Mouse (Mus musculus) CH12.LX (cell line): ENCODE results near the gene Amt. TPM values are rescaled to one million over a fixed set of nuclear protein-coding genes. Genes with fewer than 3 reads are reported as not detected.

Source experiments
- DNase-seq: peaks from one replicate; pipeline ENCODE4 v3.0.0-alpha.2; 2013; ENCODE audit errors: extremely low read depth
- H3K27ac ChIP-seq: 2 replicates; pipeline ENCODE4 v1.5.1; 2012; ENCODE audit warnings: low read depth, mild to moderate bottlenecking, control low read depth, moderate library complexity; ENCODE audit not compliant: insufficient read depth
- H3K27me3 ChIP-seq: replicated peaks from 2 replicates; pipeline ENCODE3; 2012; ENCODE audit warnings: inconsistent platforms
- H3K36me3 ChIP-seq, 2 experiments: replicated peaks in 1 of 2; 2 replicates each; pipeline versions ENCODE3 to v1.6.1; 2012; ENCODE audit warnings: inconsistent platforms in 1 of 2, low read length in 1 of 2, mild to moderate bottlenecking in 1 of 2, mixed read lengths in 1 of 2, moderate library complexity in 1 of 2; ENCODE audit not compliant: control insufficient read depth in 1 of 2, insufficient read depth in 1 of 2
- H3K4me1 ChIP-seq, 2 experiments: 2 replicates each; pipeline ENCODE4 v1.6.1; 2012; ENCODE audit warnings: inconsistent platforms in 1 of 2, moderate library complexity in 1 of 2; ENCODE audit not compliant: insufficient read depth in 2 of 2, control insufficient read depth in 1 of 2
- H3K4me2 ChIP-seq: 2 replicates; pipeline ENCODE4 v1.6.1; 2012; ENCODE audit warnings: low read depth, mild to moderate bottlenecking, control low read depth; ENCODE audit not compliant: poor library complexity, insufficient read depth, severe bottlenecking
- H3K4me3 ChIP-seq, 3 experiments: fragments of 150-350 bp in 1 of 3; sonication (generic) in 1 of 3; replicated peaks in 1 of 3; 2 replicates each; pipeline versions ENCODE3 to v1.5.1; 2011 to 2012; ENCODE audit warnings: low read depth in 2 of 3, low read length in 2 of 3, mild to moderate bottlenecking in 2 of 3, moderate library complexity in 2 of 3, control low read depth in 1 of 3, improper control_type of control experiment in 1 of 3, inconsistent platforms in 1 of 3, mixed read lengths in 1 of 3; ENCODE audit not compliant: poor library complexity in 1 of 3
- H3K79me2 ChIP-seq: replicated peaks from 2 replicates; pipeline ENCODE4 v1.6.1; 2012; ENCODE audit warnings: mild to moderate bottlenecking, moderate library complexity; ENCODE audit not compliant: control insufficient read depth, poor library complexity, insufficient read depth, severe bottlenecking; ENCODE audit errors: extremely low read depth
- H3K9ac ChIP-seq: 2 replicates; pipeline ENCODE4 v1.6.1; 2012; ENCODE audit warnings: low read depth, mild to moderate bottlenecking, control low read depth, moderate library complexity; ENCODE audit not compliant: insufficient read depth
- H3K9me3 ChIP-seq: replicated peaks from 2 replicates; pipeline ENCODE3; 2012; ENCODE audit warnings: low read length, inconsistent platforms, mixed read lengths
- CHD1 ChIP-seq: IDR thresholded peaks from 2 replicates; pipeline ENCODE4 v1.6.1; 2012; ENCODE audit warnings: low read depth, low read length, improper control_type of control experiment, inconsistent platforms
- CHD2 ChIP-seq: IDR thresholded peaks from 2 replicates; pipeline ENCODE4 v1.6.1; 2011; ENCODE audit warnings: low read length, improper control_type of control experiment
- CTCF ChIP-seq, 2 experiments: IDR thresholded peaks in 1 of 2; conservative IDR thresholded peaks in 1 of 2; 2 replicates each; pipeline ENCODE4 v1.5.1; 2011 to 2012; ENCODE audit warnings: low read depth in 2 of 2, low read length in 2 of 2, improper control_type of control experiment in 1 of 2, inconsistent platforms in 1 of 2, mild to moderate bottlenecking in 1 of 2, moderate library complexity in 1 of 2
- EP300 ChIP-seq: IDR thresholded peaks from 2 replicates; pipeline ENCODE4 v1.6.1; 2011; ENCODE audit warnings: low read length, improper control_type of control experiment
- ETS1 ChIP-seq: conservative IDR thresholded peaks from 2 replicates; pipeline ENCODE4 v1.6.1; 2012; ENCODE audit warnings: low read depth, mild to moderate bottlenecking, inconsistent platforms, low read length, improper control_type of control experiment, moderate library complexity
- KAT2A ChIP-seq: IDR thresholded peaks from 2 replicates; pipeline ENCODE4 v1.6.1; 2012; ENCODE audit warnings: low read length, improper control_type of control experiment, inconsistent platforms; ENCODE audit not compliant: insufficient replicate concordance
- MAFK ChIP-seq: IDR thresholded peaks from 2 replicates; pipeline ENCODE4 v1.6.1; 2011; ENCODE audit warnings: low read length, improper control_type of control experiment; ENCODE audit not compliant: insufficient replicate concordance
- MAZ ChIP-seq: IDR thresholded peaks from 2 replicates; pipeline ENCODE4 v1.6.1; 2012; ENCODE audit warnings: low read depth, mild to moderate bottlenecking, inconsistent platforms, low read length, improper control_type of control experiment, moderate library complexity
- MEF2A ChIP-seq: IDR thresholded peaks from 2 replicates; pipeline ENCODE4 v1.6.1; 2014; ENCODE audit warnings: low read depth, mild to moderate bottlenecking, inconsistent platforms, low read length, improper control_type of control experiment, borderline replicate concordance
- NRF1 ChIP-seq: IDR thresholded peaks from 2 replicates; pipeline ENCODE4 v1.6.1; 2014; ENCODE audit warnings: low read depth, mild to moderate bottlenecking, inconsistent platforms, low read length, improper control_type of control experiment, moderate library complexity
- SMC3 ChIP-seq: IDR thresholded peaks from 2 replicates; pipeline ENCODE4 v1.6.1; 2011; ENCODE audit warnings: low read depth, low read length, improper control_type of control experiment
- ZKSCAN1 ChIP-seq: IDR thresholded peaks from 2 replicates; pipeline ENCODE4 v1.6.1; 2012; ENCODE audit warnings: low read depth, inconsistent platforms, low read length, improper control_type of control experiment, borderline replicate concordance
- ZNF384 ChIP-seq: IDR thresholded peaks from 2 replicates; pipeline ENCODE4 v1.6.1; 2012; ENCODE audit warnings: low read depth, low read length, improper control_type of control experiment, inconsistent platforms
- dilution Hi-C: fragments of 300-500 bp; cut with MboI; formaldehyde crosslinking; loops from 2 replicates; pipeline ENCODE4 v1.14.3; 2020; ENCODE audit warnings: low sequenced_read_pairs; ENCODE audit not compliant: extremely low pct_unique_long_range_greater_than_20kb, extremely low pct_ligation_motif_present
- in situ Hi-C: fragments of 300-500 bp; cut with MboI; formaldehyde crosslinking; loops from 3 replicates; pipeline ENCODE4 v1.14.3; 2019; ENCODE audit warnings: low sequenced_read_pairs, low pct_ligation_motif_present, low pct_unique_long_range_greater_than_20kb, mixed read lengths
- polyA plus RNA-seq: library from polyadenylated mRNA; unstranded; fragments of >175 nt; gene quantifications from 2 replicates; pipeline ENCODE4 v1.2.1, GENCODE M21; 2012; ENCODE audit warnings: low read depth; ENCODE audit not compliant: insufficient read length
- total RNA-seq, 2 experiments: library from RNA; depleted of rRNA; stranded (reverse); fragments of 300-350 nt in 1 of 2; fragments of >200 nt in 1 of 2; gene quantifications; 2 replicates each; pipeline ENCODE4 v1.2.3; 2012 to 2014

The Amt gene
- total and polyA plus RNA-seq, 3 experiments = 1.1 to 2.7 (median 1.5) TPM

GRCm38 (mm10) chr9:108251877-108252276 is 44.8 kb upstream of the Amt start:
- H3K4me2 ChIP-seq = no peak overlapping the region
- DNase-seq = no peak
- dilution Hi-C loops (no loop called here), in situ Hi-C loops (no loop called here)
- no peaks in the 10 kb centered on the region for H3K79me2 ChIP-seq
- H3K9me3 ChIP-seq = no peaks in the 10 kb centered on the region
- no peak overlapping the region for H3K9ac ChIP-seq
- H3K36me3 ChIP-seq = peaks cover 0 to 7% of the 10 kb centered on the region in 2 experiments
- no peak overlapping the region for H3K4me3 ChIP-seq
- H3K27me3 ChIP-seq = no peaks in the 10 kb centered on the region
- no peak for TF ChIP-seq MAZ
- TF ChIP-seq MEF2A = no peak
- no peak for TF ChIP-seq NRF1
- no peak for TF ChIP-seq SMC3
- TF ChIP-seq CTCF (conservative IDR thresholded peaks at IDR 0.05 in 1 of 2, IDR thresholded peaks at IDR 0.05 in 1 of 2; ENCODE audit: low read depth in 2 of 2, low read length in 2 of 2) = no peak
- no peaks in the 10 kb centered on the region for H3K4me1 ChIP-seq
- H3K27ac ChIP-seq = no peak overlapping the region

DNA sequence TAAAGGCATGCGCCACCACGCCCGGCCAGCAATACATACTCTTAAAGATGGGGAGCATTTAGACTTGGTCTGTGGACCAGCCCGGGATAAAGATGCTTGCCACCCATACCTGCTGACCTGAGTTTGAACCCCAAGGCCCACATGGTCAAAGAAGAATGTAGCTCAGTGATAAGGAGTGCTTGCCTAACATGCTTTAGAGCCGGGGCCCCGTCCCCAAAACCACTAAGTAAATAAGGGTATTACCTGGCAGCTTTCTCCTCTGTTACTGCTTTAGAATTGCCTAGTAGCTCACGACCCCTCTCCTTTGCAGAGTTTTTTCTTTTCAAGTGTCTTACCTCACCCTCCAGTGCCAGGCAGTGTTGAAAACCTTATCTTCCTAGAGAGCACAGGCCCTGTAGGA is 43.9 kb upstream of the Amt start:
- Histone ChIP-seq H3K27me3 (no peaks in the 10 kb centered on the region), H3K4me3 (no peak overlapping the region), H3K9me3 (no peaks in the 10 kb centered on the region), H3K36me3 (peaks cover 0 to 7% of the 10 kb centered on the region in 2 experiments), H3K79me2 (no peaks in the 10 kb centered on the region), H3K4me1 (no peaks in the 10 kb centered on the region), H3K27ac (no peak overlapping the region), H3K4me2 (no peak overlapping the region), H3K9ac (no peak overlapping the region)
- in situ Hi-C loops (no loop called here), dilution Hi-C loops (no loop called here)
- no peak for DNase-seq
- no peak for TF ChIP-seq CHD2
- TF ChIP-seq CHD1 = no peak
- TF ChIP-seq KAT2A = no peak
- TF ChIP-seq ZKSCAN1 = no peak
- no peak for TF ChIP-seq MAFK
- TF ChIP-seq MAZ = no peak
- TF ChIP-seq NRF1 = no peak

- in situ Hi-C loops = no loop called here
- Histone ChIP-seq H3K4me1 (peaks cover 2 to 18% of the 10 kb centered on the region in 2 experiments), H3K36me3 (no peaks in the 10 kb centered on the region), H3K79me2 (no peaks in the 10 kb centered on the region), H3K9ac (no peak overlapping the region), H3K27me3 (peaks cover 2% of the 10 kb centered on the region), H3K4me2 (no peak overlapping the region), H3K4me3 (no peak overlapping the region), H3K9me3 (no peaks in the 10 kb centered on the region), H3K27ac (no peak overlapping the region)
- dilution Hi-C loops = no loop called here
- TF ChIP-seq ZNF384 = no peak
- TF ChIP-seq EP300 = no peak
- TF ChIP-seq ETS1 = no peak
- no peak for DNase-seq
Observed at GRCm38 (mm10) chr9:108260526-108260925, 36.1 kb upstream of the Amt start.
